Mouse (Mus musculus): ENCODE measurements around the gene Olfr1368. TPM values are rescaled to one million over a fixed set of nuclear protein-coding genes. Genes with fewer than 3 reads are reported as not detected.

Olfr1368 gene
- polyA plus RNA-seq, 1 experiment from 2014 or later, result not detected

DNA sequence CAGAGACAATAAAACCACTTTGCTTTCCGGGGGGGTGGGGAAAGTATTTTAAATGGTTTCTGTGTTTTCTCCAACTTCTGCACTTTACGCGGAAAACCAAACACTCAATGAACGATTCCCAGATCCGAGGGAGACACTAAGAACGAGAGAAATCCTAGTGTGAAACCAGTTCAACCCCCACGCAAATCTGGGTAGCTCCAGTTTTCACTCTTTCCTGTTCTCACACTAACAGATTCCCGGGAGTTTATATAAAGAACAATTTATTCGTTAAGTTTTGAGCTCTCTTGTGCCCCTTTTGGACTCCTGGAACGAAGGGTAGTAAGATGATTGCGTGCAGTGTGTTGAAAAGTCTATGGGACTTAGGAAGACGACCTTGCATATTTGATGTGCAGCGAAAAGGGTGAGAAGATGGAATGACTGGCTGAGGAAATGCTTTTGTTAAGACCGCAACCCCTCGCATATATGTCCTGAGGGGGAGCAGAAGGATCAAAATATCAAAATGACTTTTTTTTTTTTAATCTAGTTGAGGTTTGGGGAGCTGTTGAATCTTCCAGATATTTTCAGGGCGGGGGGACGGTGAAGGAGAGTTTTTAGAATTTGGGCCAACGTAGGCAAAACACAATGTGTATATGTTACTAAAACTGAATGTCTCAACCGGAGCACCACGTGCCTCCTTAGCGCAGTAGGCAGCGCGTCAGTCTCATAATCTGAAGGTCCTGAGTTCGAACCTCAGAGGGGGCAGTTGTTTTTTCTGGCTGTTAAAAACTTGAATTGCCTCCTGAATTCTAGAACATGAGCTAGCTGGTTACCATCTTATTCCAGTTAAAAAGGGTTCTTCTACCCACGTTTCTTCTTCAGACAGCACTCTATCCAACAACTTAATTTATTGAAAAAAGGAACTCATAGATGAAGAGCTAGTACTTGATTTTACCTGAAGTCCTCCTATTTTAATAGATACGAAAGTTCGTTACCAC lies 21.6 kb upstream of the Olfr1368 start:
- H3K4me2 ChIP-seq, result peak overlapping the region; percentile 87
- peaks cover 5% of the 10 kb centered on the region; the same call in 1 of the 2 replicates for H3K27me3 ChIP-seq
- no peak for ATAC-seq (ENCODE audit: insufficient number of reproducible peaks, insufficient read depth, low FRiP score, low TSS enrichment, low read depth)
- H3K27ac ChIP-seq, result no peak overlapping the region
- H3K4me1 ChIP-seq (replicated peaks), result peaks cover 6% of the 10 kb centered on the region
- H3K4me3 ChIP-seq (replicated peaks), result peak overlapping the region; percentile 54
- no peaks in the 10 kb centered on the region for H3K9me3 ChIP-seq
- peak overlapping the region; percentile 49 for H3K9ac ChIP-seq (replicated peaks)
- no peaks in the 10 kb centered on the region for H3K36me3 ChIP-seq
- WGBS, result under 1% methylated on average over 27 of the region's 27 CpGs

DNA sequence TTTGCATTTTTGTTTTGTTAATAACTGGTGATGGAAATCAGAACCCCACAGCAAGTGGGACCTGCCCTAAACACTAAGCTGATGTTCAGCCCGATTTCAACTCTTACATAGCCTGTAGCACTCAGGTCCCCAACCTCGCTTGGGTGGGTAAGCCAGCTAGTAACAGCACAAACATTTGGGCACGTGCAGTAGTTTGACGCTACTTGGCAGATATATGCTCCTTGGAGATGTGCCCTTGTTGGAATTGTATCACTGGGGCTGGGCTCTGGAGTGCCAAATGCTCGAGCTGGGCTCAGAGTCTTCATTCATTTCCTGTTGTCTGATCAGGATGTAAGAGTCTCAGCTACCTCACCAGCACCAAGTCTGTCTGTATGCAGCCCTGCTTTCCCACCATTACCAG lies 16.9 kb upstream of the Olfr1368 start:
- WGBS, result 63% methylated on average over 5 of the region's 5 CpGs
- Histone ChIP-seq H3K36me3 (no peaks in the 10 kb centered on the region), H3K27me3 (peaks cover 5% of the 10 kb centered on the region; the same call in 1 of the 2 replicates), H3K27ac (no peak overlapping the region), H3K4me1 (replicated peaks) (peaks cover 3% of the 10 kb centered on the region; the same call in 1 of the 2 replicates), H3K4me2 (no peak overlapping the region), H3K9ac (replicated peaks) (no peak overlapping the region), H3K4me3 (replicated peaks) (no peak overlapping the region), H3K9me3 (no peaks in the 10 kb centered on the region)
- ATAC-seq (ENCODE audit: insufficient number of reproducible peaks, insufficient read depth, low FRiP score, low TSS enrichment, low read depth), result no peak

DNA sequence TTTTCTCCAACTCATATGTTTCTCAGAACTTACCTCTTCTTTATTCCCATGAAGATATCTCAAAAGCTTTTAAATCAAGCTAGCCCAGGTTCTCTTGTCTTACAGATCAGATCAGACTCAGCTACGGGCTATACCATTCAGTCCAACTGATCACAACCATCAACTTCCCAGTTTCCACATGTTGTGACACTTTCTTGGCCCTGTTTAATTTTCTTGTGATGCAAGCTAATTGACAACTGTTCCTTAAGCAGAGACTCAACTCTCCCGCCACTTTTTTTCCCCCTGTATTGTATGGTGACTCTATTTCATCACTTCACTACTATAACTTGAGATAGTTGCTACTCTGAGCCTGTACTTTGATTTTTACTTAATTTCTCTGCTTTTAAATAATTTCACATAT lies 15.9 kb upstream of the Olfr1368 start:
- no peak for ATAC-seq (ENCODE audit: insufficient number of reproducible peaks, insufficient read depth, low FRiP score, low TSS enrichment, low read depth)
- H3K27ac ChIP-seq, result no peak overlapping the region
- peak overlapping the region; percentile 53 for H3K4me3 ChIP-seq (replicated peaks)
- peaks cover 3% of the 10 kb centered on the region; the same call in 1 of the 2 replicates for H3K4me1 ChIP-seq (replicated peaks)
- H3K4me2 ChIP-seq, result peak overlapping the region; percentile 92
- no peak overlapping the region for H3K9ac ChIP-seq (replicated peaks)
- no peaks in the 10 kb centered on the region for H3K9me3 ChIP-seq
- no peaks in the 10 kb centered on the region for H3K36me3 ChIP-seq
- 56% methylated on average over 2 of the region's 2 CpGs for WGBS
- H3K27me3 ChIP-seq, result peaks cover 5% of the 10 kb centered on the region; the same call in 1 of the 2 replicates

DNA sequence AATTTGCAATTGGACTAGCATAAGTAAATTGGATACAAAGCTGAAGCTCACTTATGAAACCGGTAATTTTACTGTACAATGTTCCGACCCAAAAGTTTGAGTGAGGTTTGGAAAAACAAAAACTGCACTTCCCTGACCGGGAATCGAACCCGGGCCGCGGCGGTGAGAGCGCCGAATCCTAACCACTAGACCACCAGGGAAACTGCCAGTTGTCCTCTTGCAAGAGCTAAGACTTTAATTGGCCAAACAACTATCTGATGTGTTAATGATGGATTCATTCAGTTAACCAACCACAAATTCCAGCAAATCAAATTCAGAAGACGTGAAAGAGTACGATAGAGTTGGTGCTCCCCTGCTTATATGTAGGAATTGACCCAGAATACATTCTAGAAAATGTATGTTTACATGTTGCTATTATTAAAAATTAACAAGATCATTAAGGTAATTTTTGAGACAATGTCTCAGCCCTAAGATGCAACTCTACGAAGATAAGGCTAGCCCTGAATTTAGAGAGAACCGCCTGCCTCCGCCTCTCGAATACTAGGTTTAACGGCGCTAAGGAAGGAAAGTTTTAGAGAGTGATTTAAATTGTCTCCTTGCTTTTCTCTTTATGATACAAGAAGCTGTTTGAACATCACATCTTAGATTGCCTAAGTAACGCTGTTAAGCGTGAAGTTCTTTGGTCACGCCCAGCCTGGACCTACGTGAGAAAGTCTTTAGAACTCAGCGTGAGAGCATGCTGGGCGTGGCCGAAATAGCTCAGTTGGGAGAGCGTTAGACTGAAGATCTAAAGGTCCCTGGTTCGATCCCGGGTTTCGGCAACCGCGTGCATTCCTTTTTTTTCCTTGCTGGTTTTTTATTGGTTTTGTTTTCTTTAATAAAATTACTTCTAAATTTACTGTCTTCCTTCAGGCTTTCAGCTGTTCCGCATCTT lies 15.3 kb upstream of the Olfr1368 start:
- no peaks in the 10 kb centered on the region for H3K9me3 ChIP-seq
- H3K4me1 ChIP-seq (replicated peaks), result peaks cover 3% of the 10 kb centered on the region; the same call in 1 of the 2 replicates
- ATAC-seq (ENCODE audit: insufficient number of reproducible peaks, insufficient read depth, low FRiP score, low TSS enrichment, low read depth), result peak; percentile 71
- no peak overlapping the region for H3K9ac ChIP-seq (replicated peaks)
- H3K36me3 ChIP-seq, result no peaks in the 10 kb centered on the region
- H3K27ac ChIP-seq, result no peak overlapping the region
- H3K4me2 ChIP-seq, result peak overlapping the region; percentile 92
- H3K27me3 ChIP-seq, result peaks cover 5% of the 10 kb centered on the region; the same call in 1 of the 2 replicates
- WGBS, result under 1% methylated on average over 32 of the region's 32 CpGs
- H3K4me3 ChIP-seq (replicated peaks), result peak overlapping the region; percentile 53

DNA sequence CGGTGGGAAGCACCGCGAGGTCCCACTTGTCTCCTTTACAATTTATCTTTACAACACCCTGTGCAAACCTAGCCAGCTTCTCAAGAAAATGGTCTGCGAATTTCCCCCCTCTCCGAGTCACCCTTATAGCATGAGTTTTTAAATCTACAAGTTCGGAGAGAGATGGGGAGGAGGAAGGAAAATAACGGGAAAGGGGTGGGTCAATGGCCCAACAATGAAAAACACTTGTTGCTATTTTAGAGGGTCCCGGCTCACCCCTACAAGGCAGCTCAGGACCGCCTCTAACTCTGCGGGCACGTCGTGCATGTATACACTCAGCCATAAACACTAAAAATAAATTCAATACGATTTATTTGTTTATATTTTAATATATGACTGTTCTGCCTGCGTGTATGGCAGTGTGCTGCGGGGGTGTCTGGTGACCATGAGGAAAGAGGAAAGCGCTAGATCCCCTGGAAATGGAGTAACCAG lies 14.4 kb upstream of the Olfr1368 start:
- H3K9me3 ChIP-seq, result no peaks in the 10 kb centered on the region
- peaks cover 3% of the 10 kb centered on the region; the same call in 1 of the 2 replicates for H3K4me1 ChIP-seq (replicated peaks)
- no peaks in the 10 kb centered on the region for H3K36me3 ChIP-seq
- no peak overlapping the region for H3K27ac ChIP-seq
- H3K9ac ChIP-seq (replicated peaks), result peak overlapping the region; percentile 56
- H3K4me3 ChIP-seq (replicated peaks), result peak overlapping the region; percentile 53
- peak; percentile 38 for ATAC-seq (ENCODE audit: insufficient number of reproducible peaks, insufficient read depth, low FRiP score, low TSS enrichment, low read depth)
- no peaks in the 10 kb centered on the region for H3K27me3 ChIP-seq
- WGBS, result under 1% methylated on average over 16 of the region's 16 CpGs
- peak overlapping the region; percentile 92 for H3K4me2 ChIP-seq

DNA sequence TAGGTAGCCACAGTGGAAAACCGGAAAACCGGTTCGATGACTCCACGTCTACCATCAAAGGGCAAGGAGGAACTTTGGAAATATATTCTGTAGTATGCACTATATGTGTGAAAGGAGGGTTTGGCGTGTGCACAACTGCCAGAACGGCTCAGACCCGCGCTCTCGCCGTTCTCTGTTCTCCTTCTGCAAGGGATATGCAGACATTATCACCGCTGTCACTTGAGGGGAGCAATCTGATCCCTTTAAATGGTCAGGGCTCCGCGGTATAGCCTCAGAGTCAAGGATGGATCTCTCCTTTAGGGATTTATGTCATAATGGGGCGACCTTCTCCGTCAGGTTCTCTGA lies 13.8 kb upstream of the Olfr1368 start:
- H3K4me2 ChIP-seq, result peak overlapping the region; percentile 92
- peaks cover 3% of the 10 kb centered on the region; the same call in 1 of the 2 replicates for H3K4me1 ChIP-seq (replicated peaks)
- WGBS, result 0% methylated on average over 15 of the region's 15 CpGs
- H3K9ac ChIP-seq (replicated peaks), result peak overlapping the region; percentile 56
- no peaks in the 10 kb centered on the region for H3K9me3 ChIP-seq
- peak overlapping the region; percentile 53 for H3K4me3 ChIP-seq (replicated peaks)
- H3K27me3 ChIP-seq, result no peaks in the 10 kb centered on the region
- no peak for ATAC-seq (ENCODE audit: insufficient number of reproducible peaks, insufficient read depth, low FRiP score, low TSS enrichment, low read depth)
- H3K27ac ChIP-seq, result no peak overlapping the region
- no peaks in the 10 kb centered on the region for H3K36me3 ChIP-seq

DNA sequence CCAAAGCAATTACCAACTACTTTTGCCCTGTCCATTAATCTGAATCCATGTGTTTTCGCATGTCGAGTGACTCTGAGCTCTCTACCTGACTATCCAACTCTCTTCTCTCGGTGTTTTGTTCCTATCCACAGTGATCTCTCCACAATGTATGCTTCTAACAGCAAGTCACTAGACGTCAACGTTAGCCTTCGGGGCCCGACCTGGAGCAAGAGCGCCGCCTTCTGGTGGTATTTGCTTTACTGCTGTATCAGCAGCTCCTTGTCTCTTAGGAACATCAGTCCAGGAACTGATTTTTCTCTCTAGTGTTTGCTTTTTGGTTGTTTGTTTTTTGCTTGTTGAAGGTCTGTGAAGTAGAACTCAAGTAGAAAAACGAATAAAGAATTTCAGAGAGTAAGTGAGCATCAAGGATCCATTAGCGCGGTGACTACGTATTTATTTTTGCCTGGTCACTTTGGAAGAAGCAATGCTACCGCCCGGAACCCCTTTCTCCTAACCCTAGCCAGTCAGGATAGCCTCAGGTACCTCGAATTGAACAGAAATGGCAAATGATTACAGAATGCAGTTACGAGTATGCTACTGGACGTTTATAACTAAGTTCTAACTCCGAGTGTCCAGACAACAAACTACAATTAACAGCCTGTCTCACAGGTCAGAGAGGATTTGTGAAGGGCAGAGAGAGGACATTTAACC lies 13.3 kb upstream of the Olfr1368 start:
- no peak for ATAC-seq (ENCODE audit: insufficient number of reproducible peaks, insufficient read depth, low FRiP score, low TSS enrichment, low read depth)
- no peak overlapping the region for H3K27ac ChIP-seq
- under 1% methylated on average over 19 of the region's 19 CpGs for WGBS
- H3K4me2 ChIP-seq, result peak overlapping the region; percentile 92
- H3K9me3 ChIP-seq, result no peaks in the 10 kb centered on the region
- no peaks in the 10 kb centered on the region for H3K36me3 ChIP-seq
- peak overlapping the region; percentile 53 for H3K4me3 ChIP-seq (replicated peaks)
- H3K9ac ChIP-seq (replicated peaks), result peak overlapping the region; percentile 56
- H3K27me3 ChIP-seq, result no peaks in the 10 kb centered on the region
- H3K4me1 ChIP-seq (replicated peaks), result peaks cover 3% of the 10 kb centered on the region; the same call in 1 of the 2 replicates

DNA sequence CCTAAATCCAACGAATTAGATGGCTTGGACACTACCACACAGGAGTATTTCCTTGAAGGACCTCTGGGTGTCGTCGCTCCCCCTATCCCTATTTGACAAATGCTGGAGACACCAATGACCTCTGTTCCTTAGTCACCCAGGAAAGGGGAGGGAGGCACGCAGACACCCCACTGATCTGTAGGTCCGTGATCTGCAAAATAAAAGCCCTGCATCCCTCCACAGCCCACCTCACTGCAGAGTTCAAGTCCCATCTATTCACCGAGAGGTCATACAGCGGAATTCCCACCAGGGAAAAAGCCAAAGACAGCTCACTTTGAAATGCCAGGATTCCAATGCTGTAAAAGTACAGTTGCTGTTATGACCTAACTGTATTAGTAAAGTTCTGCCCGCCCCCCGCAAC lies 12.4 kb upstream of the Olfr1368 start:
- Histone ChIP-seq H3K27me3 (no peaks in the 10 kb centered on the region), H3K4me2 (peak overlapping the region; percentile 92), H3K9ac (replicated peaks) (no peak overlapping the region), H3K36me3 (no peaks in the 10 kb centered on the region), H3K4me3 (replicated peaks) (peak overlapping the region; percentile 53), H3K4me1 (replicated peaks) (peaks cover 3% of the 10 kb centered on the region; the same call in 1 of the 2 replicates), H3K27ac (no peak overlapping the region), H3K9me3 (no peaks in the 10 kb centered on the region)
- no peak for ATAC-seq (ENCODE audit: insufficient number of reproducible peaks, insufficient read depth, low FRiP score, low TSS enrichment, low read depth)
- 8% methylated on average over 9 of the region's 9 CpGs for WGBS

DNA sequence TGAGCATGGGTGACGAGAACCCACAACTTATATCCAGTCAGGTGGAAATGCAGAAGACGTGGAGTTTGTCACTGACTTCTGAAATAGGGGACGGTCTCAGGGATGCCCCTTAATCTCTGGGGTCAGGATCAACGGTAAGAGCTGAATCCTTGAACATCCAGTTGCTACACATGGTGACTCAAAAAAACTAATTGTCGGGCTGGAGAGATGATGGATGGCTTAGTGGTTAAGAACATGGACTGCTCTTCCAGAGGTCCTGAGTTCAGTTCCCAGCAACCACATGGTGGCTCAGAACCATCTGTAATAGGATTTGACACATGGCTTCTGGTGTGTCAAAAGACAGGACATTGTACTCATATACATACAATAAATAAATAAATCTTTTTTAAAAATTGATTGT lies 10.2 kb upstream of the Olfr1368 start:
- no peak overlapping the region for H3K4me3 ChIP-seq (replicated peaks)
- no peaks in the 10 kb centered on the region for H3K36me3 ChIP-seq
- WGBS, result 85% methylated on average over 5 of the region's 5 CpGs
- no peak for ATAC-seq (ENCODE audit: insufficient number of reproducible peaks, insufficient read depth, low FRiP score, low TSS enrichment, low read depth)
- no peaks in the 10 kb centered on the region for H3K4me1 ChIP-seq (replicated peaks)
- no peak overlapping the region for H3K27ac ChIP-seq
- H3K9me3 ChIP-seq, result no peaks in the 10 kb centered on the region
- no peak overlapping the region for H3K4me2 ChIP-seq
- H3K9ac ChIP-seq (replicated peaks), result no peak overlapping the region
- no peaks in the 10 kb centered on the region for H3K27me3 ChIP-seq

DNA sequence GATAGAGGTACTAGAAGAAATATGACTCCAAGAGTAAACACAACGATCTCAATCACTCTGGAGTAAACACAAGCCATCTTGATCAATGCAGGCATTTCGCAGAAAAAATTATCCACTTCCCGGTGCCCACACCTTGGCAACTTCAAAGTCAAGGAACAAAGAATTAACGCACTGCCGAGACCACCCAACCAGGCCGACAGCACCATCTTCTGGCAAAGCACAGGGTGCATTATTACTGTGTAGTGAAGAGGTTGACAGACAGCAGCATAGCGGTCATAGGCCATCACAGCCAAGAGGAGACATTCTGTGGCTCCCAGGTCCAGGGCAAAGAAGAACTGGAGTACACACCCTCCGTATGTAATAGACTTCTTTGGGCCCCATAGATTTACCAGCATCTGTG lies 3.2 kb downstream of the Olfr1368 start:
- WGBS, result 41% methylated on average over 8 of the region's 8 CpGs

More for the DNA sequence above, 3.2 kb downstream of the Olfr1368 start:
- Histone ChIP-seq H3K4me2 (no peak overlapping the region), H3K9me3 (no peaks in the 10 kb centered on the region), H3K36me3 (no peaks in the 10 kb centered on the region), H3K4me1 (replicated peaks) (no peaks in the 10 kb centered on the region), H3K27ac (no peak overlapping the region), H3K9ac (replicated peaks) (no peak overlapping the region), H3K27me3 (no peaks in the 10 kb centered on the region), H3K4me3 (replicated peaks) (no peak overlapping the region)
- no peak for ATAC-seq (ENCODE audit: insufficient number of reproducible peaks, insufficient read depth, low FRiP score, low TSS enrichment, low read depth)
